Mouse (Mus musculus): ENCODE measurements around the gene Cd19. TPM values are rescaled to one million over a fixed set of nuclear protein-coding genes. Genes with fewer than 3 reads are reported as not detected.

Gene Cd19
- total and polyA plus RNA-seq, 3 experiments = 132 to 234 (median 141) TPM

GRCm38 (mm10) chr7:126453861-126454260, 39.2 kb upstream of the Cd19 start:
- dilution Hi-C loops (cut with MboI; ENCODE audit: extremely low pct_ligation_motif_present, extremely low pct_unique_long_range_greater_than_20kb, low sequenced_read_pairs) = no loop called here
- H3K4me3 ChIP-seq (replicated peaks in 1 of 3; ENCODE audit: low read depth in 2 of 3, low read length in 2 of 3, poor library complexity in 1 of 3) = no peak overlapping the region
- H3K36me3 ChIP-seq (replicated peaks in 1 of 2; ENCODE audit: control insufficient read depth in 1 of 2, insufficient read depth in 1 of 2, low read length in 1 of 2) = peaks cover 7 to 35% of the 10 kb centered on the region in 2 experiments
- no peak for TF ChIP-seq RAD21 (IDR thresholded peaks at IDR 0.05; ENCODE audit: low read depth, low read length)
- TF ChIP-seq UBTF (IDR thresholded peaks at IDR 0.05; ENCODE audit: low read depth, low read length) = no peak
- no peak for TF ChIP-seq ETS1 (conservative IDR thresholded peaks at IDR 0.05; ENCODE audit: low read depth, low read length)
- TF ChIP-seq BHLHE40 (IDR thresholded peaks at IDR 0.05; ENCODE audit: low read depth, low read length) = no peak
- H3K4me2 ChIP-seq (ENCODE audit: insufficient read depth, low read depth, poor library complexity, severe bottlenecking) = no peak overlapping the region
- H3K4me1 ChIP-seq (ENCODE audit: control insufficient read depth in 1 of 2, insufficient read depth in 2 of 2) = peaks cover 6 to 8% of the 10 kb centered on the region in 2 experiments; a peak in 3 of 4 replicates
- H3K79me2 ChIP-seq (replicated peaks; ENCODE audit: control insufficient read depth, extremely low read depth, insufficient read depth, poor library complexity, severe bottlenecking) = no peaks in the 10 kb centered on the region
- no peak overlapping the region for H3K9ac ChIP-seq (ENCODE audit: insufficient read depth, low read depth)
- no peak for DNase-seq (ENCODE audit: extremely low read depth)
- no peak overlapping the region for H3K27ac ChIP-seq (ENCODE audit: insufficient read depth, low read depth)
- H3K27me3 ChIP-seq (replicated peaks) = no peaks in the 10 kb centered on the region
- in situ Hi-C loops (cut with MboI; ENCODE audit: low pct_ligation_motif_present, low pct_unique_long_range_greater_than_20kb, low sequenced_read_pairs) = no loop called here
- no peaks in the 10 kb centered on the region for H3K9me3 ChIP-seq (replicated peaks; ENCODE audit: low read length)

GRCm38 (mm10) chr7:126452244-126452643, 37.6 kb upstream of the Cd19 start:
- TF ChIP-seq MAX (IDR thresholded peaks at IDR 0.05; ENCODE audit: low read length) = no peak
- TF ChIP-seq SMC3 (IDR thresholded peaks at IDR 0.05; ENCODE audit: low read depth, low read length) = no peak
- TF ChIP-seq ZKSCAN1 (IDR thresholded peaks at IDR 0.05; ENCODE audit: borderline replicate concordance, low read depth, low read length) = no peak
- TF ChIP-seq EP300 (IDR thresholded peaks at IDR 0.05; ENCODE audit: low read length) = no peak
- no peak for TF ChIP-seq GABPA (IDR thresholded peaks at IDR 0.05; ENCODE audit: insufficient replicate concordance, low read depth, low read length)
- TF ChIP-seq MAZ (IDR thresholded peaks at IDR 0.05; ENCODE audit: low read depth, low read length) = no peak
- Histone ChIP-seq H3K27me3 (replicated peaks) (no peaks in the 10 kb centered on the region), H3K36me3 (replicated peaks in 1 of 2; ENCODE audit: control insufficient read depth in 1 of 2, insufficient read depth in 1 of 2, low read length in 1 of 2) (peaks cover 23 to 48% of the 10 kb centered on the region in 2 experiments), H3K27ac (ENCODE audit: insufficient read depth, low read depth) (no peak overlapping the region), H3K4me1 (ENCODE audit: control insufficient read depth in 1 of 2, insufficient read depth in 2 of 2) (peaks cover 6 to 8% of the 10 kb centered on the region in 2 experiments; a peak in 3 of 4 replicates), H3K4me3 (replicated peaks in 1 of 3; ENCODE audit: low read depth in 2 of 3, low read length in 2 of 3, poor library complexity in 1 of 3) (no peak overlapping the region), H3K79me2 (replicated peaks; ENCODE audit: control insufficient read depth, extremely low read depth, insufficient read depth, poor library complexity, severe bottlenecking) (no peaks in the 10 kb centered on the region), H3K9me3 (replicated peaks; ENCODE audit: low read length) (no peaks in the 10 kb centered on the region), H3K9ac (ENCODE audit: insufficient read depth, low read depth) (no peak overlapping the region), H3K4me2 (ENCODE audit: insufficient read depth, low read depth, poor library complexity, severe bottlenecking) (no peak overlapping the region)
- in situ Hi-C loops (cut with MboI; ENCODE audit: low pct_ligation_motif_present, low pct_unique_long_range_greater_than_20kb, low sequenced_read_pairs) = no loop called here
- no peak for DNase-seq (ENCODE audit: extremely low read depth)
- dilution Hi-C loops (cut with MboI; ENCODE audit: extremely low pct_ligation_motif_present, extremely low pct_unique_long_range_greater_than_20kb, low sequenced_read_pairs) = no loop called here

GRCm38 (mm10) chr7:126450641-126451040, 36.0 kb upstream of the Cd19 start:
- H3K36me3 ChIP-seq (replicated peaks in 1 of 2; ENCODE audit: control insufficient read depth in 1 of 2, insufficient read depth in 1 of 2, low read length in 1 of 2) = peaks cover 39 to 56% of the 10 kb centered on the region in 2 experiments
- no peaks in the 10 kb centered on the region for H3K79me2 ChIP-seq (replicated peaks; ENCODE audit: control insufficient read depth, extremely low read depth, insufficient read depth, poor library complexity, severe bottlenecking)
- H3K9me3 ChIP-seq (replicated peaks; ENCODE audit: low read length) = no peaks in the 10 kb centered on the region
- no peak overlapping the region for H3K4me2 ChIP-seq (ENCODE audit: insufficient read depth, low read depth, poor library complexity, severe bottlenecking)
- no peaks in the 10 kb centered on the region for H3K27me3 ChIP-seq (replicated peaks)
- H3K4me1 ChIP-seq (ENCODE audit: control insufficient read depth in 1 of 2, insufficient read depth in 2 of 2) = peaks cover 6 to 8% of the 10 kb centered on the region in 2 experiments; a peak in 3 of 4 replicates
- no peak overlapping the region for H3K9ac ChIP-seq (ENCODE audit: insufficient read depth, low read depth)
- H3K27ac ChIP-seq (ENCODE audit: insufficient read depth, low read depth) = no peak overlapping the region
- TF ChIP-seq POLR2AphosphoS2 (IDR thresholded peaks at IDR 0.05; ENCODE audit: low read depth, low read length) (0 out of 2 replicates have a peak, but pooled peaks have one; percentile 56), IRF4 (IDR thresholded peaks at IDR 0.05; ENCODE audit: low read depth, low read length) (no peak)
- in situ Hi-C loops (cut with MboI; ENCODE audit: low pct_ligation_motif_present, low pct_unique_long_range_greater_than_20kb, low sequenced_read_pairs) = no loop called here
- H3K4me3 ChIP-seq (replicated peaks in 1 of 3; ENCODE audit: low read depth in 2 of 3, low read length in 2 of 3, poor library complexity in 1 of 3) = no peak overlapping the region
- dilution Hi-C loops (cut with MboI; ENCODE audit: extremely low pct_ligation_motif_present, extremely low pct_unique_long_range_greater_than_20kb, low sequenced_read_pairs) = no loop called here
- no peak for DNase-seq (ENCODE audit: extremely low read depth)
